Mouse (Mus musculus) kidney, postnatal 25 days (tissue): ENCODE results near the gene Sprr2a1.
"Not testable (repeated sequence)": the region's sequence is repeated elsewhere in the genome, so short reads cannot be mapped to it uniquely, and the experiment has no call there.

ENCODE experiments used
- DNase-seq, 2 experiments: peaks; one replicate each; pipeline ENCODE4 v3.0.0; 2021; ENCODE audit warnings: mixed read lengths in 2 of 2

The Sprr2a1 gene

DNA sequence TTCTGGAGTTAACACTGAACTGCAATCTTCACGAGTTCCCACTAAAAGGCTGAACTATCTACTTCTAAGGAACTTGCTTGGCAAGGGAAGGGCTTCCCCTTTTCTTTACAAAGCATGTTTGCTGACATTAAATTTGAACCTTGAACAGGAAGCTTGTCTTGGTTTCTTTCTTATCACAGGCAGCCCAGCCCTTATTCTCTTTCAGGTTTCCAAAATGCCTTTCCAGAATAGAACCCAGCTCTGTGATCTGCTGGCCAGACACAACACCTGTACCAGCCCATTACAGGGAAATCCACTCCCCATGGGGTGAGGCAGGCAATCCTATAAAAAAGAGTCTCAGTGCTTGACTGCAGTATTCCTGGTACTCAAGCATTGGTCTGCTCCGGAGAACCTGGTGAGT lies at the start of gene Sprr2a1, which contains the start of gene Sprr2a2:
Gene Sprr2a1 (plus strand): TSS at position 231 of the 400 bp plus-strand sequence.
Gene Sprr2a2 (plus strand): TSS at position 352 of the 400 bp plus-strand sequence.
- not testable (repeated sequence) for DNase-seq

DNA sequence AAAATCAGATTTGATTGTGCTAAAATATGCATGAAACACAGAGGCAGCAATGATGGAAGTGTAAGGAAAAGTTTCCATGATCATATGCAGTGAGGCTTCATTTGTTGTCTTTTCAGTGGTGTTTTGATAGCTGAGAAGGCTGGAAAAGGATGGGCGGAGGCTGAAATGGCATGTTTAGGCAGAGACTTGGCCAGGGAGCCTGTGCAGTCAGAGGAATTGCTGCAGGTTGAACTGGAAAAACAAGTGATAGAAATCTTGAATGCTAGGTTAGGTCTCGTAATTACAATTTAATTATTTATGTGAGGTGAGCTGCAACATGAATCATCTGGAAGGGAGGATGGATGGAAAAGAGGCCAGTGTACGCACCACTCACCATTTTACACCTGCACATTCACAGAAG lies 45.8 kb upstream of the Sprr2a1 start:
- DNase-seq = peak; percentile 2 to 34

DNA sequence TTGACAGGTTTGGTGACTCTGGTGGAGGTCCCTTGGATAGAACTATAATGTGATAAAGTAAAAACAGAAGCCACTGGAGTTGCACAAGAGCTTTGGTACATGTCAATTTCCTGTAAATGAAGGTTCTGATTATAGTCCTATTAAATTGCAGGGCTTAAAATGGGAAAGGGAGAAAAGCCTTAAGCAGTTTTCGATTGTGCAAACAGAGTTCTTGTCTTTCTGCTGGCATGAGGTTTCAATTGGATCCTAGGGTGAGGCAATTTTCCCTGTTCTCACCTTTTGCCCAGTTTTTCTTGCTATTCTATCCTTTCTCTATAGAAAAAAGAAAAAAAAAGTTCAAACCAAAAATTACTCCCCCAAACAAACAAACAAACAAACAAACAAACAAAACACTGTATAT lies 38.7 kb upstream of the Sprr2a1 start:
- DNase-seq = no peak

DNA sequence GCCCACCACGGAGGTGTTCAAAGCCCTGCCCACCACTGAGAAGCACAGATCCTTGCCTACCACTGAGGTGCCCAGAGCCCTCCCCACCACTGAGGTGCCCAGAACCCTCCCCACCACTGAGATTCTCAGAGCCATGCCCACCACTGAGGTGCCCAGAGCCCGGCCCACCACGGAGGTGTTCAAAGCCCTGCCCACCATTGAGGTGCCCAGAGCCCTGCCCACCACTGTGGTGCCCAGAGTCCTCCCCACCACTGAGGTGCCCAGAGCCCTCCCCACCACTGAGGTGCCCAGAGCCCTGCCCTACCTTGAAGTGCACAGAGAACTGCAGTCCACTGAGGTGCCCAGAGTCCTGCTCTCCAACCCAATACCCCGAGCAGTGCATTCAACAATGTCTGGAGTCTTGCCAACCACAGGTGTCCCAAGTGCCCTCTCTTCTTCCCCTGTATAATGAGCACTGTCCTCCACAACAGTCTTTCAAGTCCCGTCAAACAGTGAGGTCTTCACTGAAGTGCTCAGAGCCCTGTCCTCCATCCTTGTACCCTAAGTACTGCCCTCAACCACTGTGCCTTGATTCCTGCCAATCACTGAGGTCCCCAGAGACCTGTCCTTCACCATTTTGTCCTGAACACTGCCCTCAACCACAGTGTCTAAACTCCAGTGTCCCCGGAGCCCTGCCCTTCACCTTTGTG lies 19.9 kb upstream of the Sprr2a1 start:
- peak in 1 of 2 experiments; percentile 29 for DNase-seq

DNA sequence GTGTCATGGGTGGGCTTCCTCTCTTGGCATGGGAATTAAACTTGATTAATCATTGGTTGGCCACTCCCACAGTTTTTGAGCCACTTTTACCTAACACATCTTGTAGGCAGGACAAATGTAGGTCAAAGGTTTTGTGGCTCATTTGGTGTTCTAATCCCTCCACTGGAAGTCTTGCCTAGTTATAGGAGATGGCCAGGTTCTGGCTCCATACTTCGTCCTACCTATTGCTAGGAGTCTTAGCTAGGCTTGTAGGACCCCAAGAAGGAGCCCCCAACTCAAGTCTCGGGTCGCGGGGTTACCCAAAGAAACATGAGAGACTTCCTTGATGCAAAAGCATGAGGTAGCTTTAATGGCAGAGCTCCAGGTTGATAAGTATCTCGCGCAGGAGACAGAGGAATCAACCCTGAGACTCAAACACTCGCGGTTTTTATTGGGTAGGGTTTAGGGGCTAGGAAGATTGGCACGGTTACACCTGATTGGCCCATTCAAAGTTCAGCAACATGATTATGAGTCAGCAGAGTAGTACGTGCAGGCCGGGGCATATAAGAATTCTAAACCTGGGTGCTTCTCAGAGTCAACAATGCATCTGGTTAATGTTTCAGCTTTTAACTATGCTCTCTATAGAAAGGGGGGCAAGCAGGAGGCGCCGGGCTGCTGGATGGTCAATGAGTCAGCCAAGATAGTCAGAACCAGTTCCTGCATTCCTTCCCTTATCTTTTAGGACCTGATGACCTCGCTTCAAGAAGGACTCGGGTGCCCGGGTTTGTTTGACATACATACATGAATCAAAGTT lies 4.3 kb upstream of the Sprr2a1 start:
- DNase-seq = not testable (repeated sequence)

DNA sequence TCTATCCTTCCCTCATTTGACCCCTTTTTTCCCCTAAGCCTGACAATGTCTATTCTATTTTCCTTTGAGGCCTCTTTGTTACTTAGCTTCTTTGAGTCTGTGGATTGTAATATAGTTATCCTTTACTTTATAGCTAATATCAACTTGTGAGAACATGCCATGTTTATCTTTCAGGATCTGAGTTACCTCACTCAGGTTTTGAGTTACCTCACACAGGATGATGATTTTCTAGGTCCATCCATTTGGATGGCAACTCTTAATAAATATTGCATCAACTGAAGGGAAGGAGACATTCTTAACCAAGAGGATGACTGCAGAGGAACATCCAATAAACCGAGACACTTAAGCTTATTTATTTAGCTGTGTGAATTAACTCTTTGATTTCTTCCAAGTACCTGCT lies 3.5 kb upstream of the Sprr2a1 start:
- not testable (repeated sequence) for DNase-seq

DNA sequence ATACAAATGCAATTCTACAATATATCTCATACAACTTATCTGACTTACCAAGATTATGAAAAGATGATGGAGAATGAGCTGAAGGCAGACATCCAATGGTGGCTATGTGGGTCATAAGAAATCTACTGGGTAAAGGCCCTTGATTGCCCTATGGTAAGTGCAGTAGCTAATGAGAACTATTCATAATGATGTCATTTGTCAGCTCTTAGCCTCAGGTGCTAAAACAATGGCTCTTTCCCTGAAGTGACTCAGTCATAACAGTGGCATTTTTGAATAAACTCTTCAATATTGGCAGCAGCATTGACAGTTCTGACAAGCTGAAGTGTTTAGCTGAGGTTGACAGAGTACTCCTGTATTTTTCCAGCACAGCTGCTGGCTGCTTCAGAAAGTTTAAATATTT lies 1.9 kb upstream of the Sprr2a1 start:
- DNase-seq = not testable (repeated sequence)

DNA sequence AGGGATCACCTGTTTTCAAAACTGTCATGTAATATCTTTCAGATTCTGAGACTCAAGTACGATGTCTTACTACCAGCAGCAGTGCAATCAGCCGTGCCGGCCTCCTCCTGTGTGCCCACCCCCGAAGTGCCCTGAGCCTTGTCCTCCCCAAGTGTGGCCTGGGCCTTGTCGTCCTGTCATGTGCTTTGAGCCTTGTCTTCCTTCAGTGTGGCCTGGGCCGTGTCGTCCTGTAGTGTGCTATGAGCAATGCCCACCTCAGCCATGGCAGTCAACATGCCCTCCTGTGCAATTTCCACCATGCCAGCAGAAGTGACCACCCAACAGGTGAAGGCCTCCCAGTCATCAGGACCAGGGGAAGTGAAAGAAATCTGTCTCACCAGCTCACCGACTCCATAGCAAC lies 3.4 kb downstream of the Sprr2a1 start:
- DNase-seq = not testable (repeated sequence)

DNA sequence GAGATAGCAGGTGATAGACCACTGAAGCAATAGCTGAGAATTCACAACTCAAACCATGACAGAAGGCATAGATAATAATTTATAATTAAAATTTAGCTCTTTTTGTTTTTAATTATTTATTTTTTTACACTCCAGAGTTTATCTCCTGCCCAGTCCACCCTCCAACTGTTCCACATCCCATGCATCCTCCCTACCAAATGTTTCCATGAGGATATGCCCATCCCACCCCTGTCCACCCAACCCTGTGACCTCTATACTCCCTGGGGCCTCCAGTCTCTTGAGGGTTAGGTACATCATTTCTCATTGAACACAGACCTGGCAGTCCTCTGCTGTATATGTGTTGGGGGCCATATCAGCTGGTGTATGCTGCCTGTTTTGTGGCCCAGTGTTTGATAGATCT lies 8.1 kb downstream of the Sprr2a1 start:
- not testable (repeated sequence) for DNase-seq

DNA sequence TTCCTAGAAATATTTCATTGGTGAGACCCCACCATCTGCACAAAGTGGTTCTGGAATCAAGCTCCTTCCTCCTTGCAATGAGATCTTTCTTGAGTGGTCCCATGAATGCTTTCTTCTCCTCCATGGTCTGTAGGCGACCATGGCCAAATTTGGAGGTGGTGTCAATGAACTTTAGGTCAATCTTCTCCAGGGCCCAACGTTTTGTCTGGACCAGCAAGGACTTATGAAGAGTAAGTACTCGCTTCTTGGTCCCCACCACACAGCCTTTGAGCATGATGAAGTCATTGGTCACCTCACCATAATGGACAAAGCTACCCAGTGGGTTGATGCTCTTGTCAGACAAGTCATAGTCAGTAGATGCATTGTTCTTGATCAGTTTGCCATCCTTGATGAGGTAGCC lies 11.8 kb downstream of the Sprr2a1 start:
- DNase-seq = peak in 1 of 2 experiments; percentile 24

DNA sequence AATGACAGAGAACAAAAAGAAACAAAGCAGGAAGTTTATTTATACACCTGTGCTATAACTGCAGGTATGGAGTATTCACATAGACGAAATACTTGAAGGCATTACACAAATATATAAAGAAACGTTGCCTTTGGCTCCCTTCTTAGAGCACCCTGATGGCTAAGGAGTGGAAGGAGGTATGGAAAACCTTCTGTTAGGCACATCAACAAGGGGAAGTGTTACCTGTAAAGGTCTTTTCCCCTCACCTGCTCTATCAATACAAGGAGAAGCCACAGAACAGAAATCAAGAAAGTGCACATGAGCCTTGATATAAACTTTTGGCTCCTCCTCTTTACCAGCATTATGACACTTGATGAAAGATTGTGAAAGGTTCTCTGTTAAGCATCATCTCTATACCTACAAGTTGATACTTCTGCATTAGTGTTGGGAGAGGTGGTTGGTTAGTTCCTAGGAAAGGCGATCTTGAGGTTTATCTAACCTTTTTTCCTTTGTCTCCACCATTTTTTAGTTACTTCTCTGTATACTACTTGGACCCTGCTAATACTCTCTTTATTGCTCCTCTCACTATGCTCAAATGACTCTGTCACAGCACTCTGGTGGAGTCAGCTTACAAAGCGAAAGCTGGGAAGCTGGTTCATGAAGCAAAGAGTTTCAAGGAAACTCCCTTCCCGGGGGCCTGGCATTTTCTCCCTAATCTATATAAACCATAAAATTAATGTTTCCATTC lies 21.0 kb downstream of the Sprr2a1 start:
- DNase-seq = not testable (repeated sequence)

DNA sequence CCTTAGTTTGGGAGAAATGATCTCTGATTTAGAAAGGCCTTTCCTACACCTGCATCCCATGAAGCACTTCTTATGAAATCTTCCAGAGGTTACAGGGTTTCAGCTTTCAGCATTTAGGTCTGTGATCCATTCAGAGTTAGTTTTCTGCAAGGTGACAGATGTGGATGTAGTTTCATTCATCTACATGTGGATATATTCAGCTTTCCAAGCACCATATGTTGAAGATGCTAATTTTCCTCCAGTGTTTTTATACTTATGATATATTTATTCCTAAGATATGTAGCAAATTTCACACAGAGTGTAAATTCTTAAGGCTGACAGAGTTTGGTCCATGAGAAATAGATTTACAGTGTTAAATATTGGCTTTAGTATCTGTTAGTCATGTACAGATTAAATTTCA lies 23.1 kb downstream of the Sprr2a1 start:
- DNase-seq = not testable (repeated sequence)

DNA sequence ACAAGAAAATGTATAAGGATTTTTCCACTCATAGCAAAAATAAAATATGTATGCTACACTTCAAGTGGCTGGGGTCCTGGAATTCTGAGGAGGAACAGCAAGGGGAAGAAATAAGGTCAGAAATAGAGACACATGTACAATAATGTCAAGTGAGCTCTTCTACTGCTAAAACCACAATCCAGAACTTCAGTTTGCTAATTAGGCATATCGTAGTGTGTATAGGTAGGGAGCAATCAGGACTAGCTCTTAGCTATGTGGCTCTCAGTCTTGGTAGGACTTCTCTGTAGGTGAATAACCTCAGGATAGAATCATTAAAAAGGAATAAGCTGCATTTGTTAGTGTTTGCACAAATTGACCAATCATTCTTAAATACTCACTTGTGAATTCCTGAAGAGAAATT lies 23.6 kb downstream of the Sprr2a1 start:
- DNase-seq = not testable (repeated sequence)

DNA sequence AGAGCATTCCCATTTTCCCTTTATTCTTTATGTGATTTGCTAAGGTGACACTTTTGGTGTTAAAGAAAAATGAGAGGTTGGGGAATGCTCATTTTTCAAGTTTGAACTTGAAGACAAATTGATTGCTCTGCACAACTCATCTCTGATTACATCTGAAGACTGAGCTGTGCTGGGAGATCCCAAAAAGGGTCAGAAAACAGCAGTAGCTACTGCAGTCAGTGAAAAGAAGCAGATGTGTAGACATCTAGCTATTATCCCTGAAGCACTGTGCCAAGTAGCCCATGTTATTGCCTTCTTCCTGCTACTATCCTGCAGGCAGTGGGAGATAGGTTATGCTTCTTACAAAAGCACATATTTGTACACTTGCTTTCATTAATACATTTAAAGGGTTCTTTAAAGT lies 29.2 kb downstream of the Sprr2a1 start:
- not testable (repeated sequence) for DNase-seq

DNA sequence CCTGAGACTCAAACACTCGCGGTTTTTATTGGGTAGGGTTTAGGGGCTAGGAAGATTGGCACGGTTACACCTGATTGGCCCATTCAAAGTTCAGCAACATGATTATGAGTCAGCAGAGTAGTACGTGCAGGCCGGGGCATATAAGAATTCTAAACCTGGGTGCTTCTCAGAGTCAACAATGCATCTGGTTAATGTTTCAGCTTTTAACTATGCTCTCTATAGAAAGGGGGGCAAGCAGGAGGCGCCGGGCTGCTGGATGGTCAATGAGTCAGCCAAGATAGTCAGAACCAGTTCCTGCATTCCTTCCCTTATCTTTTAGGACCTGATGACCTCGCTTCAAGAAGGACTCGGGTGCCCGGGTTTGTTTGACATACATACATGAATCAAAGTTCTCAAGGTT lies 30.6 kb downstream of the Sprr2a1 start:
- DNase-seq = not testable (repeated sequence)

DNA sequence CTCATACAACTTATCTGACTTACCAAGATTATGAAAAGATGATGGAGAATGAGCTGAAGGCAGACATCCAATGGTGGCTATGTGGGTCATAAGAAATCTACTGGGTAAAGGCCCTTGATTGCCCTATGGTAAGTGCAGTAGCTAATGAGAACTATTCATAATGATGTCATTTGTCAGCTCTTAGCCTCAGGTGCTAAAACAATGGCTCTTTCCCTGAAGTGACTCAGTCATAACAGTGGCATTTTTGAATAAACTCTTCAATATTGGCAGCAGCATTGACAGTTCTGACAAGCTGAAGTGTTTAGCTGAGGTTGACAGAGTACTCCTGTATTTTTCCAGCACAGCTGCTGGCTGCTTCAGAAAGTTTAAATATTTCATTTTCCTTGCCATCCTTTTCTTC lies 32.9 kb downstream of the Sprr2a1 start:
- DNase-seq = not testable (repeated sequence)

DNA sequence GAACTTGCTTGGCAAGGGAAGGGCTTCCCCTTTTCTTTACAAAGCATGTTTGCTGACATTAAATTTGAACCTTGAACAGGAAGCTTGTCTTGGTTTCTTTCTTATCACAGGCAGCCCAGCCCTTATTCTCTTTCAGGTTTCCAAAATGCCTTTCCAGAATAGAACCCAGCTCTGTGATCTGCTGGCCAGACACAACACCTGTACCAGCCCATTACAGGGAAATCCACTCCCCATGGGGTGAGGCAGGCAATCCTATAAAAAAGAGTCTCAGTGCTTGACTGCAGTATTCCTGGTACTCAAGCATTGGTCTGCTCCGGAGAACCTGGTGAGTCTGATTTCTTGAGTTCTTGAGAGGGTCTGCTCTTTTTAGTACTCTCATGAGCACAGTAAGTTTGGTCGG lies 34.9 kb downstream of the Sprr2a1 start:
- not testable (repeated sequence) for DNase-seq

DNA sequence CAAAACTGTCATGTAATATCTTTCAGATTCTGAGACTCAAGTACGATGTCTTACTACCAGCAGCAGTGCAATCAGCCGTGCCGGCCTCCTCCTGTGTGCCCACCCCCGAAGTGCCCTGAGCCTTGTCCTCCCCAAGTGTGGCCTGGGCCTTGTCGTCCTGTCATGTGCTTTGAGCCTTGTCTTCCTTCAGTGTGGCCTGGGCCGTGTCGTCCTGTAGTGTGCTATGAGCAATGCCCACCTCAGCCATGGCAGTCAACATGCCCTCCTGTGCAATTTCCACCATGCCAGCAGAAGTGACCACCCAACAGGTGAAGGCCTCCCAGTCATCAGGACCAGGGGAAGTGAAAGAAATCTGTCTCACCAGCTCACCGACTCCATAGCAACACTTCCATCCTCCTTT lies 38.3 kb downstream of the Sprr2a1 start:
- DNase-seq = not testable (repeated sequence)

DNA sequence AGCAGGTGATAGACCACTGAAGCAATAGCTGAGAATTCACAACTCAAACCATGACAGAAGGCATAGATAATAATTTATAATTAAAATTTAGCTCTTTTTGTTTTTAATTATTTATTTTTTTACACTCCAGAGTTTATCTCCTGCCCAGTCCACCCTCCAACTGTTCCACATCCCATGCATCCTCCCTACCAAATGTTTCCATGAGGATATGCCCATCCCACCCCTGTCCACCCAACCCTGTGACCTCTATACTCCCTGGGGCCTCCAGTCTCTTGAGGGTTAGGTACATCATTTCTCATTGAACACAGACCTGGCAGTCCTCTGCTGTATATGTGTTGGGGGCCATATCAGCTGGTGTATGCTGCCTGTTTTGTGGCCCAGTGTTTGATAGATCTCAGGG lies 42.9 kb downstream of the Sprr2a1 start:
- not testable (repeated sequence) for DNase-seq

DNA sequence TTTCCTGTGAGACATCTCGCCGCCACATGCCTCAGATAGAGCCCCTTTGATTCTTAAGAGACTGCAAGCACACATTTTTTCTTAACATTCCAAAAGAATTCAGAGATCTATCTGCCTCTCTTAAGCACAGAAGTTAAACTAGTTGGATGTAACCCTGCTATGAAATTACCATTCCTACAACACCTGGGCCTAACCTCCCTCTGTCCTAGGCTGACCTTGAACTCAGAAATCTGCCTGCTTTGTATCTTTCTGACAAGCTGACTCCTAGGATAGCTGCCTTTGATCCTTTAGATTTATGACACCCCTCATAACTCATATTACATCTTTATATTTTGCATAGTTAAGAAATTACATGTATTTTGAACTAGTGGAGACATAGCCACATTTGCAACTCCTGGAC lies 47.9 kb downstream of the Sprr2a1 start:
- not testable (repeated sequence) for DNase-seq
